Mouse (Mus musculus): ENCODE measurements around the gene Asic5. TPM values are rescaled to one million over a fixed set of nuclear protein-coding genes. Genes with fewer than 3 reads are reported as not detected.

Gene Asic5
- total and polyA plus RNA-seq, 3 experiments, result not detected

DNA sequence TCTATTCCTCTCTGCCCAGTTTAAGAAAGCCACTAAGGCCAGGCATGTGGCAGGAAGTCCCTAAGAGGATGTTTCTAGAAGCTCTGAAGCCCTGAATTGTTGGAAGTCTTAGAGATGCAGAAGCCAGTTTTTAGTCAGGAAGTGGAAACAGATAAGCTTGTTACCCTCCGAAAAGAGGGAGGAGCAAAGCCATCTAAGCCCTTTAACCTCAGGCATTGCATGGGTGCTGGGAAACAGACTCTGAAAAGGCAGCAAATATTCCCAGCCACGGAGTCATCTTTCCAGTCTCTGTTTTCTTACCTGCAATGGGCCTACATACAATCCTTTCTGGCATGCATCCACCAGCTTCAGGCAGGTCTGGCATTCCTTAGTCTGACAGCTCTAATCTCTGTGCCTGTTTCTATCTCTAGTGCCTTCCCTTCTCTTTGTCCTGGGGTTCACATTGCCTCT lies 7.6 kb downstream of the Asic5 start:
- ATAC-seq (ENCODE audit: extremely low read depth, insufficient number of reproducible peaks, low FRiP score, poor library complexity, severe bottlenecking) (no peak), DNase-seq (ENCODE audit: low spot score) (no peak)

DNA sequence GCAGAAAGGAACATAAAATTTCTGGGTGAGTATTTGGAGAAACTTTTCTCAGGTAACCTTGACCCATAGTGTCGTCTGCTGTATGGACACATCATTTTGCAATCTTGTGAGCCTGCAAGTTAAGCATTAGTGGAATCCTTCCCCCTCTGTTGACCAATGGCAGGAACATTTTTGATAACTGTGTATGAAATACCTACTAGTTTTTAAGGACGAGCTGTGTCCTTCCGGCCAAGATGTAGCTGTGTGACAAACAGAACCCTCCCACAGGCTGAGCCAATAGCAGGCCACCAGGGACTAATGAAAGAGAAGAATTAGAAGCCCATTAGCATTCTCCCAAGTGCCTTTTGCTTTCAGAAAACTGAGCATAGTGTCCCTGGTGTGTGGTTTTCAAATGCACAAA lies 8.4 kb downstream of the Asic5 start:
- Histone ChIP-seq H3K9me3 (replicated peaks) (no peaks in the 10 kb centered on the region), H3K27me3 (ENCODE audit: insufficient read depth, low read length) (no peaks in the 10 kb centered on the region), H3K36me3 (replicated peaks) (no peaks in the 10 kb centered on the region), H3K4me1 (ENCODE audit: insufficient read depth, low read depth, low read length) (no peaks in the 10 kb centered on the region), H3K4me3 (ENCODE audit: low read depth, low read length) (no peak overlapping the region)
- TF ChIP-seq GATA2 (IDR thresholded peaks at IDR 0.05; ENCODE audit: borderline replicate concordance, low read depth, low read length) (no peak), POLR2AphosphoS5 (IDR thresholded peaks at IDR 0.05; ENCODE audit: insufficient replicate concordance, low read depth, low read length) (no peak), GATA1 (IDR thresholded peaks at IDR 0.05; ENCODE audit: borderline replicate concordance, low read length) (no peak), CTCF (IDR thresholded peaks at IDR 0.05; ENCODE audit: low read depth, low read length) (no peak), TAL1 (conservative IDR thresholded peaks at IDR 0.05; ENCODE audit: low read depth, low read length) (no peak)
- DNase-seq (ENCODE audit: low spot score) (no peak), ATAC-seq (ENCODE audit: extremely low read depth, insufficient number of reproducible peaks, low FRiP score, poor library complexity, severe bottlenecking) (no peak)

More for the DNA sequence above, 7.6 kb downstream of the Asic5 start:
- Histone ChIP-seq H3K4me1 (ENCODE audit: insufficient read depth, low read depth, low read length) (no peaks in the 10 kb centered on the region), H3K27me3 (ENCODE audit: insufficient read depth, low read length) (no peaks in the 10 kb centered on the region), H3K4me3 (ENCODE audit: low read depth, low read length) (no peak overlapping the region), H3K36me3 (replicated peaks) (no peaks in the 10 kb centered on the region), H3K9me3 (replicated peaks) (no peaks in the 10 kb centered on the region)
- TF ChIP-seq GATA2 (IDR thresholded peaks at IDR 0.05; ENCODE audit: borderline replicate concordance, low read depth, low read length), result no peak
- TF ChIP-seq POLR2AphosphoS5 (IDR thresholded peaks at IDR 0.05; ENCODE audit: insufficient replicate concordance, low read depth, low read length), result no peak
- TF ChIP-seq TAL1 (conservative IDR thresholded peaks at IDR 0.05; ENCODE audit: low read depth, low read length), result no peak
- TF ChIP-seq GATA1 (IDR thresholded peaks at IDR 0.05; ENCODE audit: borderline replicate concordance, low read length), result no peak

DNA sequence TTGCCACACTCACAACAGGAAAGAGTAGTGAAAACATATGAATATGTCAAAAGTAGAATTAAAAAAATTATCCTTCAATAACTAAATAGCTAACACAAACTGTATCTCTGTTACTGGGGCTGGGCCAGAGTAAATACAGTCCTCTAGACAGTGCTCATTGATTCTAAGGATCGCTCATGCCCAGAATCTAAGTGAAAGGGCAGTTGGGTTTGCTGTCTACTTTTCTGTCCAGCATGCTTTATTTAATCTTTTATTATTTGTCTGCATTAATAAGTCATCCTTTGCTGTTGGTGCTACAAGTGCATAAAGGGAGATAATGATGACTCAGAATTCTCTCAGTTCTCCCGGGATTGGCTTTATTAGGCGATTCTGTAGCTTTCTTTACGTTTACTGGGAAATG lies 13.3 kb downstream of the Asic5 start:
- Histone ChIP-seq H3K4me1 (ENCODE audit: insufficient read depth, low read depth, low read length) (no peaks in the 10 kb centered on the region), H3K9me3 (replicated peaks) (no peaks in the 10 kb centered on the region), H3K27me3 (ENCODE audit: insufficient read depth, low read length) (no peaks in the 10 kb centered on the region), H3K36me3 (replicated peaks) (no peaks in the 10 kb centered on the region), H3K4me3 (ENCODE audit: low read depth, low read length) (no peak overlapping the region)
- no peak for DNase-seq (ENCODE audit: low spot score)
- ATAC-seq (ENCODE audit: extremely low read depth, insufficient number of reproducible peaks, low FRiP score, poor library complexity, severe bottlenecking), result no peak
- TF ChIP-seq GATA2 (IDR thresholded peaks at IDR 0.05; ENCODE audit: borderline replicate concordance, low read depth, low read length), result no peak
- no peak for TF ChIP-seq TAL1 (conservative IDR thresholded peaks at IDR 0.05; ENCODE audit: low read depth, low read length)
- TF ChIP-seq GATA1 (IDR thresholded peaks at IDR 0.05; ENCODE audit: borderline replicate concordance, low read length), result no peak
- no peak for TF ChIP-seq POLR2AphosphoS5 (IDR thresholded peaks at IDR 0.05; ENCODE audit: insufficient replicate concordance, low read depth, low read length)
- no peak for TF ChIP-seq CTCF (IDR thresholded peaks at IDR 0.05; ENCODE audit: low read depth, low read length)

DNA sequence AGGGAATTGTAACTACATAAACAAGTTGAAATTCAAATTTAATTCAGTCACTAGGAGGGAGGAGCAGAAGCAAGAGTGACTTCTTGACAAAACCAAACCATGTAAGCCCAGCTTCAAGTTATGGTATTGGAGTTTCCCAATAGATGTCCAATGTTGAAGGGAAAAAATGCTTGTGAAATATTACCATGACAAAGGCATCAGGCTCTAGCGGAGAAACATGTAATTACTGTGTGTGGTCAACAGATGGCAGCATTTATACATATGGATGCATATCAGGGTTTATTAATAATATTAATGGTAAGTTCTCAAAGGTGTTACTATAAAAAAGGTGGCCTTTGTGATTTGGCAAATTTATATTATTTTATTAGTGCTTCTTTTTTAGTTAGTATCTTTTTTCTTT lies 13.9 kb downstream of the Asic5 start:
- Histone ChIP-seq H3K4me3 (ENCODE audit: low read depth, low read length) (no peak overlapping the region), H3K4me1 (ENCODE audit: insufficient read depth, low read depth, low read length) (no peaks in the 10 kb centered on the region), H3K9me3 (replicated peaks) (no peaks in the 10 kb centered on the region), H3K27me3 (ENCODE audit: insufficient read depth, low read length) (no peaks in the 10 kb centered on the region), H3K36me3 (replicated peaks) (no peaks in the 10 kb centered on the region)
- TF ChIP-seq TAL1 (conservative IDR thresholded peaks at IDR 0.05; ENCODE audit: low read depth, low read length) (no peak), GATA2 (IDR thresholded peaks at IDR 0.05; ENCODE audit: borderline replicate concordance, low read depth, low read length) (no peak), POLR2AphosphoS5 (IDR thresholded peaks at IDR 0.05; ENCODE audit: insufficient replicate concordance, low read depth, low read length) (no peak), CTCF (IDR thresholded peaks at IDR 0.05; ENCODE audit: low read depth, low read length) (no peak), GATA1 (IDR thresholded peaks at IDR 0.05; ENCODE audit: borderline replicate concordance, low read length) (no peak)
- ATAC-seq (ENCODE audit: extremely low read depth, insufficient number of reproducible peaks, low FRiP score, poor library complexity, severe bottlenecking), result peak; percentile 45; the same call in 1 of the 2 replicates
- no peak for DNase-seq (ENCODE audit: low spot score)

DNA sequence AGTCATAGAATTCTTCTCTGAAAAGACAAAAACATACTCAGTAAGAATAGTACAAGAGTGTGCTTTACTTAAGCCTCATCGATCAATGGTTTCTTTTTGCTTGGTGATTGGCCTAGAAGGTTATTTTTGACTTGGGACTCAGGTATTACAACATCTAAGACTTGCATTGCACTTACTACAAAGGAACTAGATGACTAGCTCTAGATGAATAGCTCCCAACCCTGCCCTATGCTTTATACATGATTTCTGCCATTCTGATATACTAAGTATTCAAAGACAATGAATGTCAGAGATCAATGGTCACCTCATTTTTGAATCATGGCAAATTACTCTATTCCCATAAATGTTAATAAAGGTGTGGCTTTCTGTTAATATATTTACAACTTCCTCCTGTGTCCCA lies 24.9 kb downstream of the Asic5 start:
- ATAC-seq (ENCODE audit: extremely low read depth, insufficient number of reproducible peaks, low FRiP score, poor library complexity, severe bottlenecking) (no peak), DNase-seq (ENCODE audit: low spot score) (no peak)
- H3K27me3 ChIP-seq (ENCODE audit: insufficient read depth, low read length), result no peaks in the 10 kb centered on the region
- TF ChIP-seq TAL1 (conservative IDR thresholded peaks at IDR 0.05; ENCODE audit: low read depth, low read length) (no peak), CTCF (IDR thresholded peaks at IDR 0.05; ENCODE audit: low read depth, low read length) (no peak), POLR2AphosphoS5 (IDR thresholded peaks at IDR 0.05; ENCODE audit: insufficient replicate concordance, low read depth, low read length) (no peak), GATA2 (IDR thresholded peaks at IDR 0.05; ENCODE audit: borderline replicate concordance, low read depth, low read length) (no peak), GATA1 (IDR thresholded peaks at IDR 0.05; ENCODE audit: borderline replicate concordance, low read length) (no peak)
- H3K4me3 ChIP-seq (ENCODE audit: low read depth, low read length), result no peak overlapping the region
- H3K4me1 ChIP-seq (ENCODE audit: insufficient read depth, low read depth, low read length), result no peaks in the 10 kb centered on the region
- H3K36me3 ChIP-seq (replicated peaks), result no peaks in the 10 kb centered on the region
- no peaks in the 10 kb centered on the region for H3K9me3 ChIP-seq (replicated peaks)

DNA sequence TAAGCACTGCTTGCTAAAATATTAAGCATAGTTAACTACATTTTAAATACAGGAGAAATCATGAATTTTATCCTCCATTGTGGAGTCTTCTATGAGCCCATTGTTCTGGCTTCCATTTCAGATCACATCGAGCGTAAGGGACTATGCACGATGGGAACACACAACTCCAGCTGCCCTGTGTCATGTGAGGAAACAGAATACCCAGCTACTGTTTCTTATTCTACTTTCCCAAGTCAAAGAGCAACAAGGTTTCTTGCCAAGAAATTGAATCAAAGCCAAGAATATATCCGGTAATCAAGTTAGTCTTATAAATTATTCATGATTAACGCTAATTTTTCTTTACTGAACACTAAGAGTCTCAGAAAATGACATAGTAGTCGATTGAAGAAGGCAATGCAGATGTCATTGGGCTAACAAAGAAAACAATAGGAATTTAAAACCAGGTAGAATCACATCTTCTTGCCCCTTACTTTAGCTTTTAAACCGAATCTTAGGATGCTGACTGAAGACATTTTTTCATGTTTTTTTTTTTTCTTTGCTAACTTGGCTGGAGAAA lies 32.1 kb downstream of the Asic5 start:
- no peaks in the 10 kb centered on the region for H3K4me1 ChIP-seq (ENCODE audit: insufficient read depth, low read depth, low read length)
- no peaks in the 10 kb centered on the region for H3K36me3 ChIP-seq (replicated peaks)
- no peak for TF ChIP-seq GATA1 (IDR thresholded peaks at IDR 0.05; ENCODE audit: borderline replicate concordance, low read length)
- TF ChIP-seq POLR2AphosphoS5 (IDR thresholded peaks at IDR 0.05; ENCODE audit: insufficient replicate concordance, low read depth, low read length), result no peak
- TF ChIP-seq CTCF (IDR thresholded peaks at IDR 0.05; ENCODE audit: low read depth, low read length), result no peak
- no peak for TF ChIP-seq GATA2 (IDR thresholded peaks at IDR 0.05; ENCODE audit: borderline replicate concordance, low read depth, low read length)
- no peak for TF ChIP-seq TAL1 (conservative IDR thresholded peaks at IDR 0.05; ENCODE audit: low read depth, low read length)
- no peaks in the 10 kb centered on the region for H3K27me3 ChIP-seq (ENCODE audit: insufficient read depth, low read length)
- H3K4me3 ChIP-seq (ENCODE audit: low read depth, low read length), result no peak overlapping the region
- no peaks in the 10 kb centered on the region for H3K9me3 ChIP-seq (replicated peaks)
- DNase-seq (ENCODE audit: low spot score) (no peak), ATAC-seq (ENCODE audit: extremely low read depth, insufficient number of reproducible peaks, low FRiP score, poor library complexity, severe bottlenecking) (no peak)
